Mouse (Mus musculus): ENCODE measurements around the gene Ninl. TPM values are rescaled to one million over a fixed set of nuclear protein-coding genes. Genes with fewer than 3 reads are reported as not detected.

Gene Ninl
- polyA plus RNA-seq (2015; fragmentation: Nextera tagmentation; extraction: Ambion mirVana) = 2.3 and 4.0 TPM in 2 replicates

DNA sequence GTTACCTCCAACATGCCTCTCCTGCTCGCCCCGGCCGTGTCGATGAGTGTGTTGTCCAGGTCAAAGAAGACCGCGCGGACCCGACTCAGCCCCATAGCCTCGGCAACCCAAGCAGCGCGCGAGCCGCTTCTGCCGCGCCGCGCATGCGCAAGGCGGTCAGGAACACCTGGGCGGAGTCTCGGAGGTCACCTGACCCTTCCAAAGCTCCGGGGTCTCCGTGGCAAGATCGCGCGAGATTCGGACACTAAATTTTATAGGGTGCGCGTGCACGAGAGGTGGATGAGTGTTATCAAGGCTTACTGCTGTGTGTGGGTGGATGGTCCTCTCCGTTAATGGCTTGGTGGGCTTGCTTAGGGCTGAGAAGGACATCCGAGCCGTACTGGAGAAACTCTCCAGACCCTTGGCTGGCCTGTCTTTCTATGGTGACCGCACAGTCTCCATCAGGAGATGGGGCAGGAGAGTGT is at the start of gene Ninl, which contains the start of gene Nanp:
Ninl (minus strand) TSS at position 151 of the 464 bp plus-strand sequence.
Nanp (minus strand) TSS at position 167 of the 464 bp plus-strand sequence.
- Histone ChIP-seq H3K27me3 (ENCODE audit: insufficient read depth, low read length) (no peaks in the 10 kb centered on the region), H3K9ac (replicated peaks) (peak within 1 kb of the TSS; percentile 96), H3K4me2 (ENCODE audit: low read depth, low read length) (peak within 1 kb of the TSS; percentile 76), H3K27ac (ENCODE audit: low read depth) (peak within 1 kb of the TSS; percentile 90), H3K9me3 (ENCODE audit: low read length) (no peaks in the 10 kb centered on the region), H3K4me1 (ENCODE audit: insufficient read depth) (peaks cover 27% of the 10 kb centered on the region), H3K36me3 (replicated peaks; ENCODE audit: insufficient read depth, low read length) (peaks cover 4% of the 10 kb centered on the region; the same call in 1 of the 2 replicates), H3K4me3 (ENCODE audit: low read depth, low read length) (peak within 1 kb of the TSS; percentile 90)
- WGBS (ENCODE audit: insufficient replicate concordance) = under 1% methylated on average over 30 of the region's 34 CpGs
- ATAC-seq = peak; percentile 89
- DNase-seq = peak; percentile 95
- TF ChIP-seq CTCF (IDR thresholded peaks at IDR 0.05; ENCODE audit: low read depth) = no peak
- TF ChIP-seq EP300 (IDR thresholded peaks at IDR 0.05; ENCODE audit: low read depth) = no peak

DNA sequence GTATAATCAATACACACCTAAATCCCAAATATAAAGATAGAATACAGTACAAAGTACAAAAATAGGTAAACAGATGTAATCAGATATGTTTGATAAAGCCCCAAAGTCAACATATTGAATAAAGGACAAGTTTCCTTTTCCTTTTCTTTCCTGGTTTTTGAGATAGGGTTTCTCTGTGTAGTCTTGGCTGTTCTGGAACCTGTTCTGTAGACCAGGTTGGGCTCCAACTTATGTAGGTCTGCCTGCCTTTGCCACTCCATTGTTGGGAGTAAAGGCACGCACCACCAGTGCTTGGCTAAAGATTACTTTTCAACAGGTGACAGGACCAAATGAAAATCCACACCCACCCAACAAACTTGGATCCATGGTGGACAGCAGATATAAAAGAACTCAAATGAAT is 17.5 kb upstream of the Ninl start:
- no peak overlapping the region for H3K4me3 ChIP-seq (ENCODE audit: low read depth, low read length)
- ATAC-seq (no peak), DNase-seq (no peak)
- no peaks in the 10 kb centered on the region for H3K27me3 ChIP-seq (ENCODE audit: insufficient read depth, low read length)
- no peaks in the 10 kb centered on the region for H3K4me1 ChIP-seq (ENCODE audit: insufficient read depth)
- no peak overlapping the region for H3K4me2 ChIP-seq (ENCODE audit: low read depth, low read length)
- no peaks in the 10 kb centered on the region for H3K9me3 ChIP-seq (ENCODE audit: low read length)
- no peaks in the 10 kb centered on the region for H3K36me3 ChIP-seq (replicated peaks; ENCODE audit: insufficient read depth, low read length)
- WGBS (ENCODE audit: insufficient replicate concordance) = 74% methylated on average over 1 of the region's 1 CpGs
- TF ChIP-seq CTCF (IDR thresholded peaks at IDR 0.05; ENCODE audit: low read depth) (no peak), EP300 (IDR thresholded peaks at IDR 0.05; ENCODE audit: low read depth) (no peak)
- H3K27ac ChIP-seq (ENCODE audit: low read depth) = no peak overlapping the region
- no peak overlapping the region for H3K9ac ChIP-seq (replicated peaks)

DNA sequence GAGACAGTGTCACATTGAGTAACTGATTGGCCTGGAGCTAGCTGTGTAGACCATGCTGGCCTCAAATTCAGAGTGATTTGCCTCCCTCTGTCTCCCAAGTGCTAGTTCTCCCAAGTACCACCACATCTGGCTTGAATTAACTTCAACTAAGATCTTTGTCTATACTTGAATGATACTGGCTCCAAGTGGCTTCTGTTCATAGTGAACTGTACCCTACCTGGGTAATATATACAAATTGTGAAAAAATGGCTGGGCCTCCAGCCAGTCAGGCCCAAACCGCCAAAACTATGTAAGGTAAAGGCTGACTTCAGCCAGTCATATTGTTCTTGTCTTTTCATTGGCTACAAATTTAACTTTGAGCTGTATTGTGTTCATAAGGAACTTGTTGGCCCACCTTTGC is 1.2 kb upstream of the Ninl start:
- ATAC-seq = no peak
- Histone ChIP-seq H3K36me3 (replicated peaks; ENCODE audit: insufficient read depth, low read length) (no peaks in the 10 kb centered on the region), H3K4me3 (ENCODE audit: low read depth, low read length) (no peak overlapping the region), H3K4me1 (ENCODE audit: insufficient read depth) (peaks cover 19% of the 10 kb centered on the region), H3K27me3 (ENCODE audit: insufficient read depth, low read length) (no peaks in the 10 kb centered on the region), H3K27ac (ENCODE audit: low read depth) (no peak overlapping the region), H3K9me3 (ENCODE audit: low read length) (no peaks in the 10 kb centered on the region), H3K4me2 (ENCODE audit: low read depth, low read length) (0 out of 2 replicates have a peak overlapping the region, but pooled peaks have one; percentile 76), H3K9ac (replicated peaks) (no peak overlapping the region)
- WGBS (ENCODE audit: insufficient replicate concordance) = 95% methylated on average over 1 of the region's 1 CpGs
- no peak for DNase-seq
- TF ChIP-seq CTCF (IDR thresholded peaks at IDR 0.05; ENCODE audit: low read depth) (no peak), EP300 (IDR thresholded peaks at IDR 0.05; ENCODE audit: low read depth) (no peak)

DNA sequence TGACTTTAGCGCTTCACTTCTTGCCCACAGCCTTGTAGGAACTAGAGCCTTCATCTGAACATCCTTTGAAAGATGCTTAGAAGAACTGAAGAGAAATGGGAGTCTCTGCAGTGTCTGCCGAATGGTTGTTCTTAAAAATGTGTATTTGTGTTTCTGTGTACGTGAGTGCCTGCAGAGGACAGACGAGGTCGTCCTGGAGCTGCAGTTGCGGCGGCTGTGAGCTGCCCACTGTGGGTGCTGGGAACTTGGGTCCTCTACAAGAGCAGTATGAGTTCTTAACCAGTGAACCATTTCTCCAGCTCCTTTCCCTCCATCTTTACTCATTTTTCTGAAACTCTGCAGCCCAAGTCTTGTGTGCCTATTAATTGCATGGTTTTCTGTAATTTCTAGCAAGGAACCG is 544 bp upstream of the Ninl start:
- Histone ChIP-seq H3K36me3 (replicated peaks; ENCODE audit: insufficient read depth, low read length) (no peaks in the 10 kb centered on the region), H3K4me1 (ENCODE audit: insufficient read depth) (peaks cover 22% of the 10 kb centered on the region), H3K4me3 (ENCODE audit: low read depth, low read length) (peak overlapping the region; percentile 90), H3K9me3 (ENCODE audit: low read length) (no peaks in the 10 kb centered on the region), H3K27ac (ENCODE audit: low read depth) (peak overlapping the region; percentile 19; the same call in 1 of the 2 replicates), H3K4me2 (ENCODE audit: low read depth, low read length) (peak overlapping the region; percentile 76), H3K9ac (replicated peaks) (peak overlapping the region; percentile 96), H3K27me3 (ENCODE audit: insufficient read depth, low read length) (no peaks in the 10 kb centered on the region)
- ATAC-seq (no peak), DNase-seq (peak; percentile 25)
- WGBS (ENCODE audit: insufficient replicate concordance) = 33% methylated on average over 8 of the region's 8 CpGs
- no peak for TF ChIP-seq CTCF (IDR thresholded peaks at IDR 0.05; ENCODE audit: low read depth)
- no peak for TF ChIP-seq EP300 (IDR thresholded peaks at IDR 0.05; ENCODE audit: low read depth)

DNA sequence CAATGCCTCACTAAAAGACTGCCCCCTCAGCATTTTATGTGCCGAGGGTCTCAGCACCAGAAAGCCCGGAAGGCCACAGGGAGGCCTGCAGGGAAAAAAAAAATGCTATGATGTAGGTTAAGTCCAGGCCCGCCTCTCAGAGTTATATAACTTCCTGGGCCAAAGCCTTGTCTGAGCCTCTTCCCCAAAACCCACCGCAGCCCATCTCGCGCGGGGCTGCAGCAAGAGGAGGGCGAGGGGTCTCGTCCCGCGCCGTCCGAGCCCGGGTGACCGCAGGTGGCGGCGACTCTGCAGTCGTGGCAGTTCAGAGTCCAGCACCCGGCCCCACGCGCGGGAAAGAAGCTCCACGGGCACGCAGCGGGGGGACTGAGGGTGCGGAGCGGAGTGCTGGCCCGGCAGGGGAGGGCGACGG is 365 bp downstream of the Ninl start:
- peak overlapping the region; percentile 90 for H3K27ac ChIP-seq (ENCODE audit: low read depth)
- peak overlapping the region; percentile 76 for H3K4me2 ChIP-seq (ENCODE audit: low read depth, low read length)
- peak overlapping the region; percentile 90 for H3K4me3 ChIP-seq (ENCODE audit: low read depth, low read length)
- TF ChIP-seq EP300 (IDR thresholded peaks at IDR 0.05; ENCODE audit: low read depth) = no peak
- TF ChIP-seq CTCF (IDR thresholded peaks at IDR 0.05; ENCODE audit: low read depth) = no peak
- no peaks in the 10 kb centered on the region for H3K9me3 ChIP-seq (ENCODE audit: low read length)
- H3K27me3 ChIP-seq (ENCODE audit: insufficient read depth, low read length) = no peaks in the 10 kb centered on the region
- WGBS (ENCODE audit: insufficient replicate concordance) = 1% methylated on average over 30 of the region's 30 CpGs
- peaks cover 30% of the 10 kb centered on the region for H3K4me1 ChIP-seq (ENCODE audit: insufficient read depth)
- ATAC-seq = peak; percentile 54
- no peak for DNase-seq
- H3K9ac ChIP-seq (replicated peaks) = peak overlapping the region; percentile 96
- H3K36me3 ChIP-seq (replicated peaks; ENCODE audit: insufficient read depth, low read length) = peaks cover 4% of the 10 kb centered on the region; the same call in 1 of the 2 replicates

DNA sequence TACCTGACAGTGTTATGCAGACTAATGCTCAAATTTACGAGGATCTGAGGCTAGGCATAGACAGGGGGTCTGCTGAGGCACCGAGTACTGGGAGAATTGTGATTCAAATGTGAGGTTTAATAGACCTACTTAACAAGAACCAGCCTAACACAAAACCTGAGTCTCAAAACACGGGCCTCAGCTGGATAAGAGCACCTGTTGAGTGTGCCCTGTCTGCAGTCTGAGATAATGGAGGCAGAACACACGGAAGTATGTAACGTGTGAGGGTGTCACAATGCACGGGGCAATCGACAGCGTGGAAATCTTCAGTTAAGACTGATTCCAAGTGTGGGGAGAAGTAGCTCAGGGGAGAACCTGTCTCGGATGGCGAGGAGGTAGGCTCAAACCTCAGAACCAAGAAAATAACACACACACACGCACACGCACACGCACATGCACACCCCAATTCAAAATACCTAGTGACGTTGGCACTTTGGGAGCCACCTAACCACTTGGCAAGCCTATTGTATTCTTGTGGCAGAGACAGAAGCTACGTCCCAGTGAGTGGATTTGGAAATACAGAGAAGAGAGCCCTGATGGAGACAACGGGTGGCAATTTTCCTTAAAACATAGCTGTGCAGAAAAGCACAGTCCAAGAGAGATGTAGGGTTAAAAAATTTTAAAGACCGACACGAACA is 1.2 kb downstream of the Ninl start:
- DNase-seq (peak; percentile 59), ATAC-seq (peak; percentile 71)
- peak; percentile 94 for TF ChIP-seq EP300 (IDR thresholded peaks at IDR 0.05; ENCODE audit: low read depth)
- no peak for TF ChIP-seq CTCF (IDR thresholded peaks at IDR 0.05; ENCODE audit: low read depth)
- Histone ChIP-seq H3K4me2 (ENCODE audit: low read depth, low read length) (peak overlapping the region; percentile 76), H3K9ac (replicated peaks) (peak overlapping the region; percentile 96), H3K4me1 (ENCODE audit: insufficient read depth) (peaks cover 30% of the 10 kb centered on the region), H3K27me3 (ENCODE audit: insufficient read depth, low read length) (no peaks in the 10 kb centered on the region), H3K9me3 (ENCODE audit: low read length) (no peaks in the 10 kb centered on the region), H3K36me3 (replicated peaks; ENCODE audit: insufficient read depth, low read length) (peaks cover 4% of the 10 kb centered on the region; the same call in 1 of the 2 replicates), H3K27ac (ENCODE audit: low read depth) (peak overlapping the region; percentile 90), H3K4me3 (ENCODE audit: low read depth, low read length) (peak overlapping the region; percentile 90)
- 35% methylated on average over 18 of the region's 18 CpGs for WGBS (ENCODE audit: insufficient replicate concordance)

All from liver, postnatal 0 days (tissue).